Mouse (Mus musculus) ES-Bruce4 (cell line): ENCODE results near the gene Cnot6.

Experiments used
- CTCF ChIP-seq: IDR thresholded peaks from one replicate; pipeline ENCODE4 v1.8.1; 2011; ENCODE audit warnings: low read depth, low read length
- EP300 ChIP-seq: IDR thresholded peaks from 2 replicates; pipeline ENCODE4 v1.6.1; 2011; ENCODE audit warnings: low read depth, low read length; ENCODE audit not compliant: insufficient read depth
- POLR2A ChIP-seq: IDR thresholded peaks from one replicate; pipeline ENCODE4 v1.8.1; 2011; ENCODE audit warnings: low read length; ENCODE audit not compliant: insufficient read depth

- no peak for TF ChIP-seq CTCF
- TF ChIP-seq EP300, result no peak
- no peak for TF ChIP-seq POLR2A
These were observed 455 bp downstream of the Cnot6 start for GRCm38 (mm10) chr11:49711981-49712554.
